Mouse (Mus musculus): ENCODE measurements around the gene Efna4. TPM values are rescaled to one million over a fixed set of nuclear protein-coding genes. Genes with fewer than 3 reads are reported as not detected.

The Efna4 gene
- polyA plus RNA-seq, 1 experiment: not detected

GRCm38 (mm10) chr3:89365486-89366414 is 27.9 kb upstream of the Efna4 start:
- Histone ChIP-seq H3K4me1 (ENCODE audit: control insufficient read depth) (no peaks in the 10 kb centered on the region; the same call in 1 of the 2 replicates), H3K36me3 (ENCODE audit: control insufficient read depth) (no peaks in the 10 kb centered on the region), H3K27me3 (ENCODE audit: control insufficient read depth) (no peaks in the 10 kb centered on the region), H3K9me3 (ENCODE audit: control insufficient read depth, low read length) (no peaks in the 10 kb centered on the region), H3K4me3 (replicated peaks) (no peak overlapping the region)
- TF ChIP-seq GATA1 (IDR thresholded peaks at IDR 0.05; ENCODE audit: low read length) (no peak), TAL1 (IDR thresholded peaks at IDR 0.05; ENCODE audit: low read length) (no peak)

GRCm38 (mm10) chr3:89365153-89365485 is 27.3 kb upstream of the Efna4 start, which contains the start of gene Dcst1:
Gene Dcst1, minus strand, starts transcription at chr3:89365253.
- TF ChIP-seq GATA1 (IDR thresholded peaks at IDR 0.05; ENCODE audit: low read length): no peak
- TF ChIP-seq TAL1 (IDR thresholded peaks at IDR 0.05; ENCODE audit: low read length): no peak
- H3K9me3 ChIP-seq (ENCODE audit: control insufficient read depth, low read length): no peaks in the 10 kb centered on the region
- no peak within 1 kb of the TSS for H3K4me3 ChIP-seq (replicated peaks)
- H3K36me3 ChIP-seq (ENCODE audit: control insufficient read depth): no peaks in the 10 kb centered on the region
- no peaks in the 10 kb centered on the region for H3K4me1 ChIP-seq (ENCODE audit: control insufficient read depth)
- peaks cover 2% of the 10 kb centered on the region; the same call in 1 of the 2 replicates for H3K27me3 ChIP-seq (ENCODE audit: control insufficient read depth)

- no peaks in the 10 kb centered on the region for H3K36me3 ChIP-seq (ENCODE audit: control insufficient read depth)
- H3K4me3 ChIP-seq (replicated peaks): no peak overlapping the region
- no peak for TF ChIP-seq GATA1 (IDR thresholded peaks at IDR 0.05; ENCODE audit: low read length)
- no peak for TF ChIP-seq TAL1 (IDR thresholded peaks at IDR 0.05; ENCODE audit: low read length)
- H3K27me3 ChIP-seq (ENCODE audit: control insufficient read depth): peaks cover 2% of the 10 kb centered on the region; the same call in 1 of the 2 replicates
- no peaks in the 10 kb centered on the region for H3K9me3 ChIP-seq (ENCODE audit: control insufficient read depth, low read length)
- H3K4me1 ChIP-seq (ENCODE audit: control insufficient read depth): no peaks in the 10 kb centered on the region
Measured at GRCm38 (mm10) chr3:89364631-89365030, 26.8 kb upstream of the Efna4 start.

GRCm38 (mm10) chr3:89361675-89362074 is 23.8 kb upstream of the Efna4 start, which contains the start of gene Dcst2:
Gene Dcst2, plus strand, starts transcription at chr3:89361975.
- no peak within 1 kb of the TSS for H3K4me3 ChIP-seq (replicated peaks)

GRCm38 (mm10) chr3:89360237-89360636 is 22.4 kb upstream of the Efna4 start:
- TF ChIP-seq GATA1 (IDR thresholded peaks at IDR 0.05; ENCODE audit: low read length): no peak
- TF ChIP-seq TAL1 (IDR thresholded peaks at IDR 0.05; ENCODE audit: low read length): no peak
- H3K36me3 ChIP-seq (ENCODE audit: control insufficient read depth): no peaks in the 10 kb centered on the region
- H3K9me3 ChIP-seq (ENCODE audit: control insufficient read depth, low read length): no peaks in the 10 kb centered on the region
- H3K27me3 ChIP-seq (ENCODE audit: control insufficient read depth): peaks cover 5% of the 10 kb centered on the region
- no peak overlapping the region for H3K4me3 ChIP-seq (replicated peaks)
- H3K4me1 ChIP-seq (ENCODE audit: control insufficient read depth): no peaks in the 10 kb centered on the region

More at GRCm38 (mm10) chr3:89361675-89362074, 23.8 kb upstream of the Efna4 start, which contains the start of gene Dcst2:
- no peaks in the 10 kb centered on the region for H3K36me3 ChIP-seq (ENCODE audit: control insufficient read depth)
- no peak for TF ChIP-seq GATA1 (IDR thresholded peaks at IDR 0.05; ENCODE audit: low read length)
- TF ChIP-seq TAL1 (IDR thresholded peaks at IDR 0.05; ENCODE audit: low read length): no peak
- no peaks in the 10 kb centered on the region for H3K4me1 ChIP-seq (ENCODE audit: control insufficient read depth)
- peaks cover 2% of the 10 kb centered on the region; the same call in 1 of the 2 replicates for H3K27me3 ChIP-seq (ENCODE audit: control insufficient read depth)
- no peaks in the 10 kb centered on the region for H3K9me3 ChIP-seq (ENCODE audit: control insufficient read depth, low read length)

- TF ChIP-seq GATA1 (IDR thresholded peaks at IDR 0.05; ENCODE audit: low read length) (no peak), TAL1 (IDR thresholded peaks at IDR 0.05; ENCODE audit: low read length) (no peak)
- no peak overlapping the region for H3K4me3 ChIP-seq (replicated peaks)
- no peaks in the 10 kb centered on the region for H3K36me3 ChIP-seq (ENCODE audit: control insufficient read depth)
- H3K9me3 ChIP-seq (ENCODE audit: control insufficient read depth, low read length): no peaks in the 10 kb centered on the region
- no peaks in the 10 kb centered on the region for H3K4me1 ChIP-seq (ENCODE audit: control insufficient read depth)
- peaks cover 5% of the 10 kb centered on the region for H3K27me3 ChIP-seq (ENCODE audit: control insufficient read depth)
Measured at GRCm38 (mm10) chr3:89359630-89360029, 21.8 kb upstream of the Efna4 start.

- no peak overlapping the region for H3K4me3 ChIP-seq (replicated peaks)
- H3K27me3 ChIP-seq (ENCODE audit: control insufficient read depth): peaks cover 33% of the 10 kb centered on the region
- no peaks in the 10 kb centered on the region for H3K36me3 ChIP-seq (ENCODE audit: control insufficient read depth)
- peaks cover 4% of the 10 kb centered on the region for H3K4me1 ChIP-seq (ENCODE audit: control insufficient read depth)
- TF ChIP-seq TAL1 (IDR thresholded peaks at IDR 0.05; ENCODE audit: low read length) (no peak), GATA1 (IDR thresholded peaks at IDR 0.05; ENCODE audit: low read length) (no peak)
- no peaks in the 10 kb centered on the region for H3K9me3 ChIP-seq (ENCODE audit: control insufficient read depth, low read length)
Measured at GRCm38 (mm10) chr3:89356029-89356428, 18.2 kb upstream of the Efna4 start.

- Histone ChIP-seq H3K27me3 (ENCODE audit: control insufficient read depth) (peaks cover 35% of the 10 kb centered on the region), H3K9me3 (ENCODE audit: control insufficient read depth, low read length) (no peaks in the 10 kb centered on the region), H3K4me3 (replicated peaks) (no peak overlapping the region), H3K4me1 (ENCODE audit: control insufficient read depth) (peaks cover 4% of the 10 kb centered on the region), H3K36me3 (ENCODE audit: control insufficient read depth) (no peaks in the 10 kb centered on the region)
- no peak for TF ChIP-seq TAL1 (IDR thresholded peaks at IDR 0.05; ENCODE audit: low read length)
- TF ChIP-seq GATA1 (IDR thresholded peaks at IDR 0.05; ENCODE audit: low read length): no peak
Measured at GRCm38 (mm10) chr3:89355512-89355902, 17.7 kb upstream of the Efna4 start.

GRCm38 (mm10) chr3:89354816-89355511 is 17.1 kb upstream of the Efna4 start:
- Histone ChIP-seq H3K4me1 (ENCODE audit: control insufficient read depth) (peaks cover 9% of the 10 kb centered on the region), H3K4me3 (replicated peaks) (no peak overlapping the region), H3K27me3 (ENCODE audit: control insufficient read depth) (peaks cover 39% of the 10 kb centered on the region), H3K36me3 (ENCODE audit: control insufficient read depth) (no peaks in the 10 kb centered on the region), H3K9me3 (ENCODE audit: control insufficient read depth, low read length) (no peaks in the 10 kb centered on the region)
- no peak for TF ChIP-seq GATA1 (IDR thresholded peaks at IDR 0.05; ENCODE audit: low read length)
- no peak for TF ChIP-seq TAL1 (IDR thresholded peaks at IDR 0.05; ENCODE audit: low read length)
